25 mouse cellular contexts compared by ENCODE assay signal in genomic region chr16:38057898-38058297, GRCm38 (mm10). TPM values are rescaled to one million over a fixed set of nuclear protein-coding genes. Genes with fewer than 3 reads are reported as not detected.
DNase-seq lines count a peak whose midpoint lies in the region; ATAC-seq and TF ChIP-seq lines count a peak whose summit lies in the region.
"Had no signal": no experiment of that assay in that cellular context is flagged by ENCODE, and none has a peak within 500 bp of the region (broad histone marks: within the 10 kb centered on the region; RNA-seq: fewer than 3 reads in every experiment).

No protein-coding gene starts in this region.

- H3K4me2 ChIP-seq in liver, embryonic 11.5 days, result no peak overlapping the region
- H3K4me2 ChIP-seq: embryonic facial prominence, embryonic 13.5 days; embryonic facial prominence, embryonic 15.5 days; forebrain, embryonic 13.5 days; forebrain, embryonic 15.5 days had no signal

- TF ChIP-seq CTCF in liver, adult 2 months (IDR thresholded peaks at IDR 0.05; ENCODE audit: low read depth, low read length), result no peak

- peak overlapping the region; percentile 91 for H3K27ac ChIP-seq in liver, adult 2 months (replicated peaks; ENCODE audit: insufficient read depth, low read depth, low read length)
- H3K27ac ChIP-seq in liver, embryonic 11.5 days (ENCODE audit: low read depth, low read length), result no peak overlapping the region
- H3K27ac ChIP-seq: embryonic facial prominence, embryonic 13.5 days; embryonic facial prominence, embryonic 15.5 days; forebrain, embryonic 13.5 days; forebrain, embryonic 15.5 days had no signal

- no peaks in the 10 kb centered on the region for H3K36me3 ChIP-seq in liver, adult 2 months (ENCODE audit: control insufficient read depth, insufficient read depth, low read length)
- H3K36me3 ChIP-seq in liver, embryonic 11.5 days (ENCODE audit: control insufficient read depth, insufficient read depth, low read length), result no peaks in the 10 kb centered on the region
- H3K36me3 ChIP-seq: embryonic facial prominence, embryonic 13.5 days; embryonic facial prominence, embryonic 15.5 days; forebrain, embryonic 15.5 days; G1E had no signal

- intact Hi-C loops in heart, postnatal 10 days (cut with DNase I), result no loop called here

- no peaks in the 10 kb centered on the region for H3K79me2 ChIP-seq in liver, adult 2 months (ENCODE audit: control insufficient read depth, insufficient read depth, low read length)

- no peaks in the 10 kb centered on the region for H3K9me3 ChIP-seq in liver, embryonic 11.5 days (ENCODE audit: control insufficient read depth, low read length)
- H3K9me3 ChIP-seq: embryonic facial prominence, embryonic 13.5 days; embryonic facial prominence, embryonic 15.5 days; forebrain, embryonic 13.5 days; forebrain, embryonic 15.5 days; G1E had no signal

- TF ChIP-seq POLR2A in liver, adult 2 months (IDR thresholded peaks at IDR 0.05; ENCODE audit: extremely low read depth, insufficient read depth, low read length), result no peak

- H3K4me3 ChIP-seq in liver, adult 2 months (ENCODE audit: insufficient read depth, low read depth, low read length), result no peak overlapping the region
- no peak overlapping the region for H3K4me3 ChIP-seq in liver, embryonic 11.5 days (ENCODE audit: low read depth, low read length)
- H3K4me3 ChIP-seq: embryonic facial prominence, embryonic 13.5 days; embryonic facial prominence, embryonic 15.5 days; erythroblast, embryonic 14.5 days; forebrain, embryonic 13.5 days; forebrain, embryonic 15.5 days had no signal

- H3K9ac ChIP-seq in liver, adult 2 months (ENCODE audit: low read depth, low read length), result peak overlapping the region; percentile 34; the same call in 1 of the 2 replicates
- H3K9ac ChIP-seq in liver, embryonic 11.5 days (ENCODE audit: low read depth, low read length), result no peak overlapping the region
- H3K9ac ChIP-seq: embryonic facial prominence, embryonic 13.5 days; embryonic facial prominence, embryonic 15.5 days; forebrain, embryonic 13.5 days; forebrain, embryonic 15.5 days; forebrain, postnatal 0 days had no signal

- H3K27me3 ChIP-seq in liver, adult 2 months (ENCODE audit: control insufficient read depth, insufficient read depth, low read length), result no peaks in the 10 kb centered on the region
- H3K27me3 ChIP-seq in liver, embryonic 11.5 days (replicated peaks; ENCODE audit: control insufficient read depth, insufficient read depth, low read length), result no peaks in the 10 kb centered on the region
- H3K27me3 ChIP-seq: CH12.LX; embryonic facial prominence, embryonic 13.5 days; embryonic facial prominence, embryonic 15.5 days; forebrain, embryonic 13.5 days; forebrain, embryonic 15.5 days; Patski had no signal

- 17% methylated on average over 1 of the region's 1 CpGs for WGBS in liver, adult 2 months
- WGBS in liver, embryonic 11.5 days, result 86% methylated on average over 1 of the region's 1 CpGs

- ATAC-seq in liver, embryonic 11.5 days (replicated peaks; ENCODE audit: low FRiP score), result no peak
- no peak for ATAC-seq in CD4-positive, CD25-positive, alpha-beta regulatory T cell, adult 4 months
- ATAC-seq: activated CD4-positive, CD25-positive, alpha-beta regulatory T cell, adult 4 months; forebrain, embryonic 13.5 days; forebrain, embryonic 15.5 days; forebrain, postnatal 0 days; Patski had no signal

- DNase-seq in heart, adult 11 months, result peak; percentile 74
- DNase-seq in heart, postnatal 10 days, result no peak
- peak; percentile 89 for DNase-seq in liver, adult 2 months (ENCODE audit: extremely low read depth, low read depth, low spot score)
- no peak for DNase-seq in liver, embryonic 11.5 days (ENCODE audit: low spot score)
- peak; percentile 37 for DNase-seq in fat pad, adult 2 months (ENCODE audit: extremely low read depth, low read depth, low spot score)
- peak; percentile 37 for DNase-seq in gonadal fat pad, adult 2 months (ENCODE audit: low read depth)
- DNase-seq: adrenal gland, postnatal 10 days; adrenal gland, postnatal 25 days; cerebellum, adult 11 months; cerebellum, adult 18-20 months; cerebellum, adult 8-10 months; cerebellum, adult 9-11 months; cerebellum, postnatal 36 days; embryo, embryonic 11 days; forebrain, postnatal 0 days had no signal

- H3K4me1 ChIP-seq in liver, adult 2 months (ENCODE audit: control insufficient read depth, insufficient read depth, low read length), result peaks cover 10% of the 10 kb centered on the region
- H3K4me1 ChIP-seq in liver, embryonic 11.5 days (replicated peaks; ENCODE audit: control insufficient read depth, insufficient read depth, low read length), result no peaks in the 10 kb centered on the region
- H3K4me1 ChIP-seq: embryonic facial prominence, embryonic 13.5 days; embryonic facial prominence, embryonic 15.5 days; forebrain, embryonic 13.5 days; forebrain, embryonic 15.5 days had no signal

RNA-seq across cellular contexts. Expression of gene Gsk3b, which starts 30.9 kb away (rescaled TPM):
- total RNA-seq in heart, postnatal 10 days (2021), result 10 to 100 TPM; 68.7 to 69.9 TPM
- total RNA-seq in liver, adult 2 months (2014; rRNA removed), result 11.8 and 13.4 TPM in 2 replicates
- 4.8 and 5.8 TPM in 2 replicates for polyA plus RNA-seq in liver, adult 2 months (2012; rRNA removed)
- 28.2 and 29.6 TPM in 2 replicates for polyA plus RNA-seq in liver, embryonic 11.5 days (2014; fragmentation: Nextera tagmentation; extraction: Ambion mirVana)
- polyA plus RNA-seq in gonadal fat pad, adult 2 months (2012; rRNA removed), result 16.7 and 22.8 TPM in 2 replicates
- 10 to 100 TPM; 53.4 to 61.7 TPM for polyA plus RNA-seq in CD4-positive, CD25-positive, alpha-beta regulatory T cell, adult 4 months (2017; shearing (Covaris generic))

Comparison
In these comparisons a context has a peak if more than half of its experiments do, and no peak if none do; other contexts are left out.
1. DNase-seq: peak in heart, adult 11 months (single experiment), liver, adult 2 months (single experiment), fat pad, adult 2 months (single experiment) and gonadal fat pad, adult 2 months (single experiment); none in heart, postnatal 10 days (0 of 2) and liver, embryonic 11.5 days (single experiment).